Mouse (Mus musculus) erythroblast, embryonic 14.5 days (primary cell): ENCODE results near the gene Slc39a10.

ENCODE experiments used
- GATA1 ChIP-seq: IDR thresholded peaks from 2 replicates; pipeline ENCODE4 v1.6.1; 2012; ENCODE audit warnings: low read length, inconsistent platforms, mixed read lengths
- TAL1 ChIP-seq: IDR thresholded peaks from 3 replicates; pipeline ENCODE4 v1.6.1; 2012; ENCODE audit warnings: low read length, inconsistent platforms, mixed read lengths

DNA sequence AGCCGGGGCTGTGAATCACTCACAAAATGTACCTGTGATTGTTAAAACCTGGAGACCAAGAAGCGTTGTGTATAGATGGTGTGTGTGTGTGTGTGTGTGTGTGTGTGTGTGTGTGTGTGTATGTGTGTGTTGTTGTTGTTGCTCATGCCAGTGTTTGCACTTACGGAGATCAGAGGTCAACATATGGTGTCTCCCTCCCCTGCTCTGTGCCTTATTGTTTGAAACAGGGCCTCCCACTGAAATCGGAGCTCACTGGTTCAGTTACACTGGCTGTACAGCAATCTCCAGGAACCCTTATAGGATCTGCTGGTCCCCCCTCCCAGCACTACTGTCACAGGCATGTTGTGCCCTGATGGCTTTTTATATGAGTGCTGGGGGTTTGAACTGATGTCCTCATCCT is 3.9 kb downstream of the Slc39a10 start:
- no peak for TF ChIP-seq GATA1
- TF ChIP-seq TAL1, result no peak
